ENCODE assay signal across 20 mouse cellular contexts in genomic region chr11:81362461-81362860, GRCm38 (mm10).
DNase-seq lines count a peak whose midpoint lies in the region; ATAC-seq and TF ChIP-seq lines count a peak whose summit lies in the region.
"Had no signal": no experiment of that assay in that cellular context is flagged by ENCODE, and none has a peak within 500 bp of the region (broad histone marks: within the 10 kb centered on the region; RNA-seq: fewer than 3 reads in every experiment).

No protein-coding gene starts in this region.

- no peak for ATAC-seq in kidney, embryonic 16.5 days (ENCODE audit: low FRiP score, low TSS enrichment)
- no peak for ATAC-seq in kidney, postnatal 0 days (replicated peaks; ENCODE audit: low FRiP score, low read depth)
- ATAC-seq in midbrain, embryonic 13.5 days: no peak
- ATAC-seq: CD4-positive, CD25-positive, alpha-beta regulatory T cell, adult 4 months; liver, postnatal 0 days had no signal

- WGBS in kidney, embryonic 16.5 days: 29% methylated on average over 3 of the region's 3 CpGs
- 24% methylated on average over 3 of the region's 3 CpGs for WGBS in kidney, postnatal 0 days
- 81% methylated on average over 3 of the region's 3 CpGs for WGBS in midbrain, embryonic 13.5 days

- DNase-seq in kidney, adult 18-20 months: peak; percentile 10
- DNase-seq in 416B (ENCODE audit: low read depth): peak; percentile 20
- peak; percentile 50 for DNase-seq in adrenal gland, adult 8-10 months
- peak; percentile 44 for DNase-seq in kidney, postnatal 0 days (ENCODE audit: low spot score)
- DNase-seq in layer of hippocampus, postnatal 36 days: no peak
- DNase-seq: cerebellum, adult 9-10 months; embryo, embryonic 11 days; gastrocnemius, postnatal 25 days; liver, postnatal 0 days; thymus, postnatal 14 days had no signal

- no peak overlapping the region for H3K9ac ChIP-seq in kidney, embryonic 16.5 days (replicated peaks; ENCODE audit: low read length)
- no peak overlapping the region for H3K9ac ChIP-seq in kidney, postnatal 0 days (ENCODE audit: low read depth, low read length)
- H3K9ac ChIP-seq in midbrain, embryonic 13.5 days (replicated peaks): no peak overlapping the region
- H3K9ac ChIP-seq: embryonic facial prominence, embryonic 15.5 days; heart, embryonic 12.5 days; hindbrain, embryonic 15.5 days; liver, postnatal 0 days; neural tube, embryonic 12.5 days; stomach, embryonic 15.5 days had no signal

- H3K4me2 ChIP-seq in kidney, embryonic 16.5 days (replicated peaks; ENCODE audit: low read depth, low read length): no peak overlapping the region
- H3K4me2 ChIP-seq in kidney, postnatal 0 days (ENCODE audit: low read length): no peak overlapping the region
- H3K4me2 ChIP-seq in midbrain, embryonic 13.5 days (replicated peaks): no peak overlapping the region
- H3K4me2 ChIP-seq: embryonic facial prominence, embryonic 15.5 days; heart, embryonic 12.5 days; hindbrain, embryonic 15.5 days; neural tube, embryonic 12.5 days; stomach, embryonic 15.5 days had no signal

- no peaks in the 10 kb centered on the region; the same call in 1 of the 2 replicates for H3K4me1 ChIP-seq in kidney, embryonic 16.5 days (ENCODE audit: insufficient read depth, low read length)
- no peaks in the 10 kb centered on the region for H3K4me1 ChIP-seq in kidney, postnatal 0 days (replicated peaks; ENCODE audit: insufficient read depth, low read length)
- H3K4me1 ChIP-seq in midbrain, embryonic 13.5 days (replicated peaks): no peaks in the 10 kb centered on the region
- H3K4me1 ChIP-seq: embryonic facial prominence, embryonic 15.5 days; forebrain, embryonic 10.5 days; heart, embryonic 12.5 days; neural tube, embryonic 12.5 days; stomach, embryonic 15.5 days had no signal

- no peak overlapping the region for H3K27ac ChIP-seq in kidney, embryonic 16.5 days (ENCODE audit: low read length)
- H3K27ac ChIP-seq in kidney, postnatal 0 days: no peak overlapping the region
- no peak overlapping the region for H3K27ac ChIP-seq in midbrain, embryonic 13.5 days
- H3K27ac ChIP-seq: embryonic facial prominence, embryonic 15.5 days; forebrain, embryonic 10.5 days; hindbrain, embryonic 15.5 days; neural tube, embryonic 12.5 days; stomach, embryonic 15.5 days had no signal

- no peak for TF ChIP-seq CTCF in kidney, postnatal 0 days (IDR thresholded peaks at IDR 0.05; ENCODE audit: low read depth)

- peaks cover 4% of the 10 kb centered on the region; the same call in 1 of the 2 replicates for H3K9me3 ChIP-seq in kidney, embryonic 16.5 days (ENCODE audit: low read length)
- H3K9me3 ChIP-seq in kidney, postnatal 0 days (replicated peaks; ENCODE audit: low read length): no peaks in the 10 kb centered on the region
- H3K9me3 ChIP-seq in midbrain, embryonic 13.5 days: no peaks in the 10 kb centered on the region
- H3K9me3 ChIP-seq: embryonic facial prominence, embryonic 15.5 days; heart, embryonic 12.5 days; hindbrain, embryonic 15.5 days; neural tube, embryonic 12.5 days; stomach, embryonic 15.5 days had no signal

- H3K36me3 ChIP-seq in kidney, embryonic 16.5 days (ENCODE audit: insufficient read depth, low read length): no peaks in the 10 kb centered on the region
- H3K36me3 ChIP-seq in kidney, postnatal 0 days (ENCODE audit: insufficient read depth, low read length): no peaks in the 10 kb centered on the region
- no peaks in the 10 kb centered on the region for H3K36me3 ChIP-seq in midbrain, embryonic 13.5 days
- H3K36me3 ChIP-seq: embryonic facial prominence, embryonic 15.5 days; forebrain, embryonic 10.5 days; G1E; heart, embryonic 12.5 days; hindbrain, embryonic 15.5 days; neural tube, embryonic 12.5 days; stomach, embryonic 15.5 days had no signal

- H3K4me3 ChIP-seq in kidney, embryonic 16.5 days (ENCODE audit: low read length): no peak overlapping the region
- H3K4me3 ChIP-seq in kidney, postnatal 0 days (replicated peaks; ENCODE audit: low read depth, low read length): no peak overlapping the region
- no peak overlapping the region for H3K4me3 ChIP-seq in midbrain, embryonic 13.5 days (replicated peaks)
- H3K4me3 ChIP-seq: embryonic facial prominence, embryonic 15.5 days; forebrain, embryonic 10.5 days; heart, embryonic 12.5 days; hindbrain, embryonic 15.5 days; neural tube, embryonic 12.5 days; stomach, embryonic 15.5 days had no signal

- no peaks in the 10 kb centered on the region for H3K27me3 ChIP-seq in kidney, embryonic 16.5 days (ENCODE audit: insufficient read depth, low read length)
- no peaks in the 10 kb centered on the region for H3K27me3 ChIP-seq in kidney, postnatal 0 days (ENCODE audit: insufficient read depth, low read length)
- no peaks in the 10 kb centered on the region for H3K27me3 ChIP-seq in midbrain, embryonic 13.5 days
- H3K27me3 ChIP-seq: embryonic facial prominence, embryonic 15.5 days; heart, embryonic 12.5 days; hindbrain, embryonic 15.5 days; neural tube, embryonic 12.5 days; stomach, embryonic 15.5 days had no signal

Comparison
In these comparisons a context has a peak if more than half of its experiments do, and no peak if none do; other contexts are left out.
1. DNase-seq: peak in kidney, adult 18-20 months (single experiment), 416B (single experiment), adrenal gland, adult 8-10 months (single experiment) and kidney, postnatal 0 days (single experiment); none in layer of hippocampus, postnatal 36 days (0 of 2).